ENCODE assay signal across 8 mouse cellular contexts in the genomic region with DNA sequence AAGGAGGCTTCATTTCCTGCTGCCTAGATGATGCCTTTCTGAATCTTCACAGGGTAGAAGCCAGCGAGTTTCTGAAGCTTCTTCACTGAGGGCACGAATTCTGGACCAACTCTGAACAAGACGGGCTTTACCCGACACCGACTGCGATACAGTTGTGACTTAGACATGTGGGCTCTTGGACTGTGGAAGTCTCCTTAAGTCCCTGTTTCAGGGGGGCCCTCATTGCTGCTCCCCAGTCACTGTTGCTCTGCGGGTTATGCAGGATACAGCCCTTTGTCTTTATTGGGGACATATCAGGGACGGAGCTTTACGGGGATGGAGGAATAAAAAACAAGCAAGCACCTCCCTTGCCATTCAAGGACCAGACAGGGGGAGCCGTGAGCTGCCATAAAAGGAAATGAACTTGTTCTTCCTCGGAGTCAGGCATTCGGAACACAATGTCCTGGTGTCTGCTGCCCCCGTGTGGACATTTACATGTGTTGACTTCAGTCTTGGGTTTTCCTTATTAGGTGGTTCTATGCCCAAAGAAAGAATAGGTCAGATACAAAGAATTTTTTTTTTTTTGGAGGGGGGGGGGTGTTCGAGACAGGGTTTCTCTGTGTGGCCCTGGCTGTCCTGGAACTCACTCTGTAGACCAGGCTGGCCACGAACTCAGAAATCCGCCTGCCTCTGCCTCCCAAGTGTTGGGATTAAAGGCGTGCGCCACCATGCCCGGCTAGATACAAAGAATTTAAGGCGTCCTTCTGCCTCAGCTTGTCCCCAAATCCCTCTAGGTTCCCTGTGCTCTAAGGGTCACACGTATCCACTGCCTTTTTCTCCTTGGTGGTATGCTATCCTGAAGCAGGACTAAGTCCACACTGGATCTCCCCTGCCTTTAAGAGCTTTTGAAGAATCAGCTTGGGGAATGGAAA. TPM values are rescaled to one million over a fixed set of nuclear protein-coding genes. Genes with fewer than 3 reads are reported as not detected.
DNase-seq lines count a peak whose midpoint lies in the region; ATAC-seq and TF ChIP-seq lines count a peak whose summit lies in the region.

No protein-coding gene starts in this region.

- intact Hi-C loops in heart, postnatal 14 days (cut with DNase I): loop anchor here (2.0 to 10.0 kb wide), 5 partner anchors 34 to 501 kb away; partner anchors contain the start of gene Rtca

- H3K4me2 ChIP-seq in forebrain, embryonic 13.5 days: peak overlapping the region; percentile 67
- peak overlapping the region; percentile 79 for H3K4me2 ChIP-seq in neural tube, embryonic 15.5 days

- peak; percentile 91 for ATAC-seq in forebrain, embryonic 13.5 days
- ATAC-seq in neural tube, embryonic 15.5 days (ENCODE audit: low FRiP score): peak; percentile 88

- H3K27me3 ChIP-seq in E14TG2a.4 (ENCODE audit: insufficient read depth, low read length): 0 out of 2 replicates have a peak, but pooled peaks cover 2% of the 10 kb centered on the region
- no peaks in the 10 kb centered on the region for H3K27me3 ChIP-seq in forebrain, embryonic 13.5 days
- H3K27me3 ChIP-seq in neural tube, embryonic 15.5 days (replicated peaks): no peaks in the 10 kb centered on the region; the same call in 1 of the 2 replicates

- DNase-seq in c-Kit-positive CD71-positive TER-119-positive erythroid progenitor cells, embryonic 14.5 days (ENCODE audit: low spot score): peak; percentile 94
- DNase-seq in heart, postnatal 14 days: peak; percentile 85 to 89
- DNase-seq in layer of hippocampus, adult 11-12 months (ENCODE audit: low spot score): peak; percentile 93
- peak; percentile 83 to 87 for DNase-seq in lung, adult 18-20 months
- peak; percentile 77 for DNase-seq in testis, postnatal 14 days (ENCODE audit: low spot score)

- 28% methylated on average over 21 of the region's 21 CpGs for WGBS in forebrain, embryonic 13.5 days
- 25% methylated on average over 21 of the region's 21 CpGs for WGBS in neural tube, embryonic 15.5 days

- peak overlapping the region; percentile 62 for H3K9ac ChIP-seq in forebrain, embryonic 13.5 days
- peak overlapping the region; percentile 54 for H3K9ac ChIP-seq in neural tube, embryonic 15.5 days (replicated peaks)

- H3K4me1 ChIP-seq in E14TG2a.4 (replicated peaks; ENCODE audit: low read depth, low read length): peaks cover 13% of the 10 kb centered on the region
- H3K4me1 ChIP-seq in forebrain, embryonic 13.5 days: 0 out of 2 replicates have a peak, but pooled peaks cover 3% of the 10 kb centered on the region
- 0 out of 2 replicates have a peak, but pooled peaks cover 4% of the 10 kb centered on the region for H3K4me1 ChIP-seq in neural tube, embryonic 15.5 days

- no peaks in the 10 kb centered on the region for H3K9me3 ChIP-seq in E14TG2a.4 (ENCODE audit: low read length)
- no peaks in the 10 kb centered on the region for H3K9me3 ChIP-seq in forebrain, embryonic 13.5 days (replicated peaks)
- no peaks in the 10 kb centered on the region for H3K9me3 ChIP-seq in neural tube, embryonic 15.5 days (replicated peaks)

- peak overlapping the region; percentile 57 for H3K4me3 ChIP-seq in E14TG2a.4 (replicated peaks; ENCODE audit: low read length)
- peak overlapping the region; percentile 38 for H3K4me3 ChIP-seq in forebrain, embryonic 13.5 days
- H3K4me3 ChIP-seq in neural tube, embryonic 15.5 days (replicated peaks): peak overlapping the region; percentile 44

- no peak overlapping the region for H3K27ac ChIP-seq in forebrain, embryonic 13.5 days
- H3K27ac ChIP-seq in neural tube, embryonic 15.5 days (replicated peaks): peak overlapping the region; percentile 56

- TF ChIP-seq CTCF in E14TG2a.4 (conservative IDR thresholded peaks at IDR 0.05; ENCODE audit: low read length): peak; percentile 51

- H3K36me3 ChIP-seq in E14TG2a.4 (ENCODE audit: insufficient read depth, low read length): no peaks in the 10 kb centered on the region
- no peaks in the 10 kb centered on the region for H3K36me3 ChIP-seq in forebrain, embryonic 13.5 days (ENCODE audit: poor library complexity, severe bottlenecking)
- H3K36me3 ChIP-seq in neural tube, embryonic 15.5 days: no peaks in the 10 kb centered on the region

RNA-seq across cellular contexts. Expression of gene Frrs1, which starts 23.2 kb away (rescaled TPM):
- polyA plus RNA-seq in forebrain, embryonic 13.5 days (2015; fragmentation: Nextera tagmentation; extraction: Ambion mirVana): 3.8 and 5.3 TPM in 2 replicates
- total RNA-seq in heart, postnatal 14 days (2021): 1 to 10 TPM; 4.8 to 5.2 TPM
- 5.3 and 10.1 TPM in 2 replicates for polyA plus RNA-seq in neural tube, embryonic 15.5 days (2015; fragmentation: Nextera tagmentation; extraction: Ambion mirVana)

RNA-seq across cellular contexts. Expression of gene Agl, which starts 28.1 kb away (rescaled TPM):
- polyA plus RNA-seq in forebrain, embryonic 13.5 days (2015; fragmentation: Nextera tagmentation; extraction: Ambion mirVana): 12.7 and 13.8 TPM in 2 replicates
- total RNA-seq in heart, postnatal 14 days (2021): 100 to 1,000 TPM; 183 to 189 TPM
- polyA plus RNA-seq in neural tube, embryonic 15.5 days (2015; fragmentation: Nextera tagmentation; extraction: Ambion mirVana): 17.0 TPM in 2 replicates
